Mouse (Mus musculus) intestine, embryonic 14.5 days (tissue): ENCODE data around the gene Hoxa4. TPM values are rescaled to one million over a fixed set of nuclear protein-coding genes. Genes with fewer than 3 reads are reported as not detected.

Source experiments
- ATAC-seq: fragments of 200-750 bp; cut with Nextera tagmentation; replicated peaks from 2 replicates; pipeline ENCODE4 v1.8.0; 2017; ENCODE audit warnings: low read depth, moderate number of reproducible peaks, moderate TSS enrichment, moderate library complexity; ENCODE audit not compliant: low FRiP score, low TSS enrichment
- DNase-seq: peaks from one replicate; pipeline ENCODE4 v3.0.0-alpha.2; 2018; ENCODE audit warnings: low spot score
- H3K27ac ChIP-seq: fragments of 300-500 bp; sonication (generic); 2 replicates; pipeline ENCODE4 v1.5.1; 2014; ENCODE audit warnings: low read depth, mild to moderate bottlenecking, control low read depth
- H3K27me3 ChIP-seq: fragments of 300-500 bp; sonication (generic); replicated peaks from 2 replicates; pipeline ENCODE4 v1.6.1; 2014; ENCODE audit warnings: low read length, control low read depth; ENCODE audit not compliant: control insufficient read depth, insufficient read depth
- H3K36me3 ChIP-seq: fragments of 300-500 bp; sonication (generic); 2 replicates; pipeline ENCODE4 v1.6.1; 2014; ENCODE audit warnings: low read length, control low read depth; ENCODE audit not compliant: control insufficient read depth, insufficient read depth
- H3K4me1 ChIP-seq: fragments of 300-500 bp; sonication (generic); replicated peaks from 2 replicates; pipeline ENCODE4 v1.6.1; 2014; ENCODE audit warnings: low read length, control low read depth, mixed read lengths; ENCODE audit not compliant: control insufficient read depth, insufficient read depth
- H3K4me2 ChIP-seq: fragments of 300-500 bp; sonication (generic); 2 replicates; pipeline ENCODE4 v1.6.1; 2014; ENCODE audit warnings: low read length
- H3K4me3 ChIP-seq: fragments of 300-500 bp; sonication (generic); 2 replicates; pipeline ENCODE4 v1.5.1; 2014; ENCODE audit warnings: low read depth, low read length, control low read depth, mixed read lengths
- H3K9ac ChIP-seq: fragments of 300-500 bp; sonication (generic); 2 replicates; pipeline ENCODE4 v1.6.1; 2014; ENCODE audit warnings: mild to moderate bottlenecking, low read length
- H3K9me3 ChIP-seq: fragments of 300-500 bp; sonication (generic); 2 replicates; pipeline ENCODE4 v1.6.1; 2016; ENCODE audit warnings: low read length, control low read depth; ENCODE audit not compliant: control insufficient read depth
- WGBS: fragments of 180-500 bp; shearing (Covaris S2); extraction: QIAGEN DNeasy Blood & Tissue Kit; methylation state at CpG from one replicate; pipeline ENCODE4 v1.1.7; 2014; 5-methylcytosine and 5-hydroxymethylcytosine counted together
- polyA plus RNA-seq: library from polyadenylated mRNA; unstranded; fragments of >200 nt; fragmentation: Nextera tagmentation; extraction: Ambion mirVana; gene quantifications from 2 replicates; pipeline ENCODE4 v1.2.1, GENCODE M21; 2014

The Hoxa4 gene
- polyA plus RNA-seq, 1 experiment from 2014 or later: 7.5 TPM

- Histone ChIP-seq H3K27me3 (peaks cover 59% of the 10 kb centered on the region), H3K9ac (peak within 1 kb of the TSS; percentile 51), H3K4me2 (peak within 1 kb of the TSS; percentile 78), H3K4me3 (peak within 1 kb of the TSS; percentile 36), H3K27ac (peak within 1 kb of the TSS; percentile 57), H3K4me1 (peaks cover 39% of the 10 kb centered on the region), H3K9me3 (no peaks in the 10 kb centered on the region), H3K36me3 (0 out of 2 replicates have a peak, but pooled peaks cover 4% of the 10 kb centered on the region)
- 4% methylated on average over 47 of the region's 47 CpGs for WGBS
- ATAC-seq: no peak; the same call in 1 of the 2 replicates
- peak; percentile 78 for DNase-seq
These were observed 16.7 kb upstream of the Hoxa4 start, which contains the start of gene Hoxa6 for GRCm38 (mm10) chr6:52208072-52208867. Gene Hoxa6 (minus strand): TSS chr6:52208722.

- Histone ChIP-seq H3K9ac (no peak overlapping the region), H3K27me3 (peaks cover 53% of the 10 kb centered on the region), H3K4me3 (no peak overlapping the region), H3K4me2 (peak overlapping the region; percentile 78), H3K4me1 (peaks cover 37% of the 10 kb centered on the region), H3K9me3 (no peaks in the 10 kb centered on the region), H3K27ac (peak overlapping the region; percentile 43; the same call in 1 of the 2 replicates), H3K36me3 (0 out of 2 replicates have a peak, but pooled peaks cover 4% of the 10 kb centered on the region)
- ATAC-seq (no peak), DNase-seq (no peak)
These were observed 16.1 kb upstream of the Hoxa4 start for GRCm38 (mm10) chr6:52207684-52207976.

GRCm38 (mm10) chr6:52206882-52207683 lies 15.5 kb upstream of the Hoxa4 start:
- H3K9me3 ChIP-seq: no peaks in the 10 kb centered on the region
- peak overlapping the region; percentile 78 for H3K4me2 ChIP-seq
- H3K27ac ChIP-seq: peak overlapping the region; percentile 66; the same call in 1 of the 2 replicates
- ATAC-seq: no peak
- peaks cover 49% of the 10 kb centered on the region for H3K27me3 ChIP-seq
- peak overlapping the region; percentile 67; the same call in 1 of the 2 replicates for H3K4me3 ChIP-seq
- H3K9ac ChIP-seq: peak overlapping the region; percentile 49
- no peak for DNase-seq
- WGBS: 26% methylated on average over 4 of the region's 4 CpGs
- 0 out of 2 replicates have a peak, but pooled peaks cover 4% of the 10 kb centered on the region for H3K36me3 ChIP-seq
- peaks cover 35% of the 10 kb centered on the region for H3K4me1 ChIP-seq

GRCm38 (mm10) chr6:52205638-52206621 lies 14.4 kb upstream of the Hoxa4 start:
- ATAC-seq (no peak), DNase-seq (peak; percentile 81)
- Histone ChIP-seq H3K36me3 (peaks cover 11% of the 10 kb centered on the region; the same call in 1 of the 2 replicates), H3K4me1 (peaks cover 40% of the 10 kb centered on the region), H3K27me3 (peaks cover 39% of the 10 kb centered on the region), H3K4me2 (peak overlapping the region; percentile 78), H3K9ac (peak overlapping the region; percentile 49), H3K27ac (peak overlapping the region; percentile 66), H3K4me3 (peak overlapping the region; percentile 67), H3K9me3 (no peaks in the 10 kb centered on the region)
- 20% methylated on average over 55 of the region's 55 CpGs for WGBS

GRCm38 (mm10) chr6:52205221-52205620 lies 13.7 kb upstream of the Hoxa4 start:
- H3K27ac ChIP-seq: peak overlapping the region; percentile 66
- H3K4me1 ChIP-seq: peaks cover 46% of the 10 kb centered on the region
- peak overlapping the region; percentile 67 for H3K4me3 ChIP-seq
- H3K4me2 ChIP-seq: peak overlapping the region; percentile 78
- no peak for ATAC-seq
- peaks cover 33% of the 10 kb centered on the region for H3K27me3 ChIP-seq
- peaks cover 11% of the 10 kb centered on the region; the same call in 1 of the 2 replicates for H3K36me3 ChIP-seq
- DNase-seq: no peak
- 20% methylated on average over 14 of the region's 14 CpGs for WGBS
- peak overlapping the region; percentile 49 for H3K9ac ChIP-seq
- no peaks in the 10 kb centered on the region for H3K9me3 ChIP-seq

GRCm38 (mm10) chr6:52204050-52204752 lies 12.6 kb upstream of the Hoxa4 start, which contains the start of gene Hoxa5:
Gene Hoxa5 (minus strand): TSS chr6:52204587.
- peak; percentile 73; the same call in 1 of the 2 replicates for ATAC-seq
- DNase-seq: peak; percentile 97
- WGBS: 1% methylated on average over 65 of the region's 65 CpGs

GRCm38 (mm10) chr6:52203371-52204049 lies 12.0 kb upstream of the Hoxa4 start:
- H3K36me3 ChIP-seq: peaks cover 11% of the 10 kb centered on the region; the same call in 1 of the 2 replicates
- WGBS: 2% methylated on average over 46 of the region's 46 CpGs
- peak overlapping the region; percentile 78 for H3K4me2 ChIP-seq
- H3K27ac ChIP-seq: peak overlapping the region; percentile 81
- ATAC-seq (0 out of 2 replicates have a peak, but pooled peaks have one; percentile 7), DNase-seq (peak; percentile 83)
- peak overlapping the region; percentile 97 for H3K9ac ChIP-seq
- peaks cover 48% of the 10 kb centered on the region for H3K4me1 ChIP-seq
- H3K4me3 ChIP-seq: peak overlapping the region; percentile 67
- peaks cover 24% of the 10 kb centered on the region for H3K27me3 ChIP-seq
- H3K9me3 ChIP-seq: no peaks in the 10 kb centered on the region

More at GRCm38 (mm10) chr6:52204050-52204752, 12.6 kb upstream of the Hoxa4 start, which contains the start of gene Hoxa5:
- H3K9ac ChIP-seq: peak within 1 kb of the TSS; percentile 97
- H3K4me2 ChIP-seq: peak within 1 kb of the TSS; percentile 78
- peak within 1 kb of the TSS; percentile 67 for H3K4me3 ChIP-seq
- peak within 1 kb of the TSS; percentile 81 for H3K27ac ChIP-seq
- peaks cover 49% of the 10 kb centered on the region for H3K4me1 ChIP-seq
- peaks cover 27% of the 10 kb centered on the region for H3K27me3 ChIP-seq
- no peaks in the 10 kb centered on the region for H3K9me3 ChIP-seq
- peaks cover 11% of the 10 kb centered on the region; the same call in 1 of the 2 replicates for H3K36me3 ChIP-seq
